Mouse (Mus musculus) intestine, embryonic 16.5 days (tissue): Measurements from ENCODE around the gene Hcls1. TPM values are rescaled to one million over a fixed set of nuclear protein-coding genes. Genes with fewer than 3 reads are reported as not detected.

Experiments
- ATAC-seq: fragments of 200-750 bp; cut with Nextera tagmentation; 2 replicates; pipeline ENCODE4 v1.8.0; 2017; ENCODE audit warnings: moderate TSS enrichment, moderate library complexity
- H3K27ac ChIP-seq: fragments of 300-500 bp; sonication (generic); 2 replicates; pipeline ENCODE4 v1.5.1; 2014; ENCODE audit warnings: mild to moderate bottlenecking, low read length
- H3K27me3 ChIP-seq: fragments of 300-500 bp; sonication (generic); replicated peaks from 2 replicates; pipeline ENCODE4 v1.6.1; 2014; ENCODE audit warnings: low read length, control low read depth, mixed read lengths; ENCODE audit not compliant: control insufficient read depth, insufficient read depth
- H3K36me3 ChIP-seq: fragments of 300-500 bp; sonication (generic); 2 replicates; pipeline ENCODE4 v1.6.1; 2014; ENCODE audit warnings: low read length, control low read depth; ENCODE audit not compliant: control insufficient read depth, insufficient read depth
- H3K4me1 ChIP-seq: fragments of 300-500 bp; sonication (generic); 2 replicates; pipeline ENCODE4 v1.6.1; 2014; ENCODE audit warnings: low read length, control low read depth, mixed read lengths; ENCODE audit not compliant: control insufficient read depth, insufficient read depth
- H3K4me2 ChIP-seq: fragments of 300-500 bp; sonication (generic); 2 replicates; pipeline ENCODE4 v1.6.1; 2014; ENCODE audit warnings: low read depth, low read length, control low read depth
- H3K4me3 ChIP-seq: fragments of 300-500 bp; sonication (generic); 2 replicates; pipeline ENCODE4 v1.5.1; 2014; ENCODE audit warnings: mild to moderate bottlenecking, low read length
- H3K9ac ChIP-seq: fragments of 300-500 bp; sonication (generic); 2 replicates; pipeline ENCODE4 v1.6.1; 2014; ENCODE audit warnings: low read depth, low read length
- H3K9me3 ChIP-seq: fragments of 300-500 bp; sonication (generic); 2 replicates; pipeline ENCODE4 v1.6.1; 2016; ENCODE audit warnings: low read length, control low read depth; ENCODE audit not compliant: control insufficient read depth
- WGBS: fragments of 180-500 bp; shearing (Covaris S2); extraction: QIAGEN DNeasy Blood & Tissue Kit; methylation state at CpG from one replicate; pipeline ENCODE4 v1.1.7; 2014; 5-methylcytosine and 5-hydroxymethylcytosine counted together
- polyA plus RNA-seq: library from polyadenylated mRNA; unstranded; fragments of >200 nt; fragmentation: Nextera tagmentation; extraction: Ambion mirVana; gene quantifications from 2 replicates; pipeline ENCODE4 v1.2.1, GENCODE M21; 2015

Hcls1 gene
- polyA plus RNA-seq, 1 experiment from 2014 or later: 18.2 TPM

- ATAC-seq: no peak
- 49% methylated on average over 8 of the region's 8 CpGs for WGBS
- no peak overlapping the region for H3K27ac ChIP-seq
These were observed 15.0 kb downstream of the Hcls1 start for GRCm38 (mm10) chr16:36949614-36950336.

DNA sequence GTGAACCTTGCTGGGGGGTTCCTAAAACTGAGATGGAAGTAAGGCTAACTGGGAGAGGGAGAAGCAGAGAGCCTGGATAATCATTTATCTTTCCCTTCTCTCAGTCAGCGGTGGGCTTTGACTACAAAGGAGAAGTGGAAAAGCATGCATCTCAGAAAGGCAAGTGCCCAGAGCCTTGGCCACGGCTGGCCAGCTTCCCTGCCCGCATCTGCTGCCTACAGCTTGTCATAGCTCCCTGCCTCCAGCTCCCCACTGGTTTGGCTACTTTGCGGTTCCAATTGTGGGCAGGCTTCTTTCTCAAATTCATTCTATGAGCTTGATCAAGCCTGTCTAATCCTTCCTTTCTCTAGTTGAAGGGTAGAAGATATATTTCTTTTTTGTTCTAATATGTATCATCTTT lies 16.2 kb downstream of the Hcls1 start:
- Histone ChIP-seq H3K9ac (no peak overlapping the region), H3K4me3 (no peak overlapping the region), H3K27me3 (no peaks in the 10 kb centered on the region), H3K9me3 (no peaks in the 10 kb centered on the region), H3K27ac (no peak overlapping the region), H3K36me3 (no peaks in the 10 kb centered on the region), H3K4me1 (no peaks in the 10 kb centered on the region), H3K4me2 (no peak overlapping the region)
- no peak for ATAC-seq
- 56% methylated on average over 4 of the region's 4 CpGs for whole genome bisulfite sequencing

More at GRCm38 (mm10) chr16:36949614-36950336, 15.0 kb downstream of the Hcls1 start:
- H3K9me3 ChIP-seq: no peaks in the 10 kb centered on the region
- no peaks in the 10 kb centered on the region for H3K4me1 ChIP-seq
- H3K9ac ChIP-seq: no peak overlapping the region
- no peak overlapping the region for H3K4me2 ChIP-seq
- no peaks in the 10 kb centered on the region for H3K36me3 ChIP-seq
- no peaks in the 10 kb centered on the region for H3K27me3 ChIP-seq
- H3K4me3 ChIP-seq: no peak overlapping the region

DNA sequence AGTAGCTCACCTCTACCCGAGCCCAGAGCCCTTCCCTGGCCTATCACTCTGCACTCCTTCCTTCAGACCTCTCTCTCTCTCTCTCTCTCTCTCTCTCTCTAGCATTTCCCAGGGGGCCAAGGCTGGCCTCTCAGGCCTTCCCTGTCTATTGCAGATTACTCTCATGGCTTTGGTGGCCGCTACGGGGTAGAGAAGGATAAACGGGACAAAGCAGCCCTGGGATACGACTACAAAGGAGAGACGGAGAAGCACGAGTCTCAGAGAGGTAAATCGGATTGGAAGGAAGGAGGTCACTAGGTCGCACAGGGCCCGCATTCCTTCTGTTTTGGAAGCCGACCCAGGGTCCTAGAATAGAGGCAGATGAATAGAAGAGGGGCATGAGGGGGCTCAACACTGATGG lies 20.3 kb downstream of the Hcls1 start:
- 77% methylated on average over 11 of the region's 11 CpGs for WGBS
- Histone ChIP-seq H3K4me1 (no peaks in the 10 kb centered on the region), H3K4me3 (no peak overlapping the region), H3K27ac (no peak overlapping the region), H3K27me3 (no peaks in the 10 kb centered on the region), H3K4me2 (no peak overlapping the region), H3K9me3 (no peaks in the 10 kb centered on the region), H3K9ac (no peak overlapping the region), H3K36me3 (no peaks in the 10 kb centered on the region)
- no peak for ATAC-seq

- WGBS: 80% methylated on average over 4 of the region's 4 CpGs
- Histone ChIP-seq H3K27ac (no peak overlapping the region), H3K4me3 (no peak overlapping the region), H3K36me3 (no peaks in the 10 kb centered on the region), H3K9me3 (no peaks in the 10 kb centered on the region), H3K4me2 (no peak overlapping the region), H3K4me1 (no peaks in the 10 kb centered on the region), H3K9ac (no peak overlapping the region), H3K27me3 (no peaks in the 10 kb centered on the region)
- ATAC-seq: no peak
These were observed 28.6 kb downstream of the Hcls1 start for GRCm38 (mm10) chr16:36963415-36963814.

DNA sequence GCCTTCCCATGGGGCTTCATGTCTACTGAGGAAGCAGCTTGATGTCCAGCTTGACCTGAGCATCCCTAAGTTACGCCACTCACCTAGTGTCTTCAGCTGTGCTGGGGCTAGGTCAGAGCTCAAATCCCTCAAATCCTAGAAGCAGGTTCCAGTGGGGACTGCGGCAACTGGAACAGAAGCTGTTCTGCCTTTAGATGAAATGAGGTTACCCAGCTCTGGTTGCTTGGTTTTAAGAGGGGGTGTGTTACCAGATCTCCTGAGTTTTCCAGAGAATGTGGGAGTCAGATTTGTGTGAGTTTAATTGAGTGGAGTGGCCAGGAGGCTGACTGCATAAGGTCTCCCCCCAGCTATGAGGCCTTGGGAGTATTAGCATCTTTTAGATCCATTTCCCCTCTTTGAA lies 44.3 kb downstream of the Hcls1 start:
- Histone ChIP-seq H3K27me3 (no peaks in the 10 kb centered on the region), H3K9me3 (no peaks in the 10 kb centered on the region), H3K4me3 (no peak overlapping the region), H3K9ac (no peak overlapping the region), H3K4me2 (no peak overlapping the region), H3K36me3 (no peaks in the 10 kb centered on the region), H3K27ac (no peak overlapping the region), H3K4me1 (no peaks in the 10 kb centered on the region)
- ATAC-seq: no peak
- 97% methylated on average over 2 of the region's 2 CpGs for WGBS

DNA sequence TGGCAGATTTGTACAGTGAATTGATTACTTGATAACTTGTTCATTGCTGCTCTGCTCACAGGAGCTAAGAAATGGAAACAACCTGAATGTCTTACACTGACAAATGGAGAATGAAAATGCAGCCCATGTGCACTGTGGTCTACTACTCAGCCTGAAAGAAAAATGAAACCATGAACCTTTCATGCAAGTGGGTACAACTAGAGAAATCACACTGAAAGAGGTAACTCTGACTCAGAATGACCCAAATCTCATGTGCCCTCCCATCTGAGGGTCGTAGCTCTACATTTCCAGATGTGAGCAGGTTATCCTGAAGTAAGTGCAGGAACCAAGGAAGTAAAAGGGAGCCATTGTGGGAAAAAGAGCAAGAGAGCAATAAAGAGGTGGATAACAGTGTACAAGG lies 49.0 kb downstream of the Hcls1 start:
- ATAC-seq: no peak
- no peaks in the 10 kb centered on the region for H3K27me3 ChIP-seq
- no peak overlapping the region for H3K27ac ChIP-seq
- H3K4me1 ChIP-seq: no peaks in the 10 kb centered on the region
- no peaks in the 10 kb centered on the region for H3K9me3 ChIP-seq
- H3K4me3 ChIP-seq: no peak overlapping the region
- H3K36me3 ChIP-seq: no peaks in the 10 kb centered on the region
- H3K9ac ChIP-seq: no peak overlapping the region
- H3K4me2 ChIP-seq: no peak overlapping the region
- 89% methylated on average over 1 of the region's 1 CpGs for WGBS

DNA sequence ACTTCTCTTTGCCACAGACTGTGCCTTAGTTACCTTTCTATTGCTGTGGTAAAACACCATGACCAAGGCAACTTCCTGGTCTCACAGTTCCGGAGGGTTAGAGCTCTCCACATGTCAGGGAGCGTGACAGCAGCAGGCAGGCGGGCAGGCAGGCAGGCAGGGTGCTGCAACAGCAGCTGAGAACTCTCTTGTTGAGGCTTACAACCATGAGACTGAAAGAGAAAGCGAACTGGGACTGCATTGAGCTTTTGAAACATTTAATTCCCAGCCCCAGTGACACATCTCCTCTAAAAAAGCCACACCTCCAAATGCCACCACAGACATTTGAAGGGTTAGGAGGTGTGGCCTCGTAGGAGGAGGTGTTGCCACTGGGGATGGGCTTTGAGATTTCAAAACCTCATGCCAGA lies 50.9 kb downstream of the Hcls1 start:
- ATAC-seq: no peak
- Histone ChIP-seq H3K4me2 (no peak overlapping the region), H3K9me3 (no peaks in the 10 kb centered on the region), H3K27ac (no peak overlapping the region), H3K4me1 (no peaks in the 10 kb centered on the region), H3K36me3 (no peaks in the 10 kb centered on the region), H3K9ac (no peak overlapping the region), H3K27me3 (no peaks in the 10 kb centered on the region), H3K4me3 (no peak overlapping the region)
- 66% methylated on average over 5 of the region's 5 CpGs for WGBS

DNA sequence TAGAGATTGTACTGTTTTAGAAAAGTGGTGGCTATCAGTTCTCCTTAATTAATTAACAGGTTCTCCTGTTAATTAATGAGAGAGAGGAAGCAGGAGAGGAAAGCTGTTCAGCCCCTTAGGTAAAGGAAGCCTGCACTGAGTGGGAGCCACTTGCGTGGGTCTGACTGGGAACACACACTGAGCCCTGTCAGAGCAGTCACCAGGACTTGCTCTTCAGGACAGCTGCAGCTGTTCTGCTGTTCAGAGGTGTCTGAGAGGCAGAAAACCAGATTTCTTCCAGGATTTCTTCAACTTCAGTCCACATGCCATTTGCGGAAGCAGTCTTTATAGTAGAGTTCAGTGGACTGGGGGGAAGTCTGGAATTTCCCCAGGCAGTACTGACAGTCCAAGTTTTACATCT lies 52.6 kb downstream of the Hcls1 start:
- H3K27ac ChIP-seq: no peak overlapping the region
- WGBS: 66% methylated on average over 2 of the region's 2 CpGs

GRCm38 (mm10) chr16:36988066-36988465 lies 53.3 kb downstream of the Hcls1 start:
- Histone ChIP-seq H3K36me3 (no peaks in the 10 kb centered on the region), H3K9ac (no peak overlapping the region), H3K4me1 (no peaks in the 10 kb centered on the region), H3K9me3 (no peaks in the 10 kb centered on the region), H3K27ac (no peak overlapping the region), H3K4me2 (no peak overlapping the region), H3K27me3 (no peaks in the 10 kb centered on the region), H3K4me3 (no peak overlapping the region)
- no peak for ATAC-seq

More for the DNA sequence above, 52.6 kb downstream of the Hcls1 start:
- no peak for ATAC-seq
- Histone ChIP-seq H3K4me1 (no peaks in the 10 kb centered on the region), H3K27me3 (no peaks in the 10 kb centered on the region), H3K4me3 (no peak overlapping the region), H3K9me3 (no peaks in the 10 kb centered on the region), H3K4me2 (no peak overlapping the region), H3K36me3 (no peaks in the 10 kb centered on the region), H3K9ac (no peak overlapping the region)

- 80% methylated on average over 8 of the region's 8 CpGs for WGBS
- ATAC-seq: no peak
- H3K4me3 ChIP-seq: no peak overlapping the region
These were observed 54.7 kb downstream of the Hcls1 start for GRCm38 (mm10) chr16:36989493-36989892.

More at GRCm38 (mm10) chr16:36989493-36989892, 54.7 kb downstream of the Hcls1 start:
- H3K9ac ChIP-seq: no peak overlapping the region
- no peak overlapping the region for H3K4me2 ChIP-seq
- no peaks in the 10 kb centered on the region for H3K9me3 ChIP-seq
- no peaks in the 10 kb centered on the region for H3K4me1 ChIP-seq
- no peak overlapping the region for H3K27ac ChIP-seq
- no peaks in the 10 kb centered on the region for H3K36me3 ChIP-seq
- no peaks in the 10 kb centered on the region for H3K27me3 ChIP-seq
